Mouse (Mus musculus): ENCODE data around the gene Eef1akmt3. TPM values are rescaled to one million over a fixed set of nuclear protein-coding genes. Genes with fewer than 3 reads are reported as not detected.
A peak's percentile ranks its signal among the peaks of the same experiment; 100 is the strongest.

The Eef1akmt3 gene
- 0.29 and 0.36 TPM in 2 replicates for polyA plus RNA-seq (2015; fragmentation: Nextera tagmentation; extraction: Ambion mirVana)

GRCm38 (mm10) chr10:127041274-127041766 is at the start of gene Eef1akmt3, which contains the start of gene Mettl1:
Eef1akmt3 (minus strand) TSS chr10:127041513.
Mettl1 (plus strand) TSS chr10:127041414.
- Histone ChIP-seq H3K4me3 (ENCODE audit: low read length) (peak within 1 kb of the TSS; percentile 90), H3K4me1 (replicated peaks; ENCODE audit: control insufficient read depth, insufficient read depth, low read length) (peaks cover 10% of the 10 kb centered on the region), H3K9ac (ENCODE audit: low read length) (peak within 1 kb of the TSS; percentile 69), H3K9me3 (ENCODE audit: control insufficient read depth, low read length) (no peaks in the 10 kb centered on the region), H3K36me3 (ENCODE audit: control insufficient read depth, insufficient read depth, low read length) (peaks cover 1% of the 10 kb centered on the region; the same call in 1 of the 2 replicates), H3K4me2 (ENCODE audit: low read depth, low read length) (peak within 1 kb of the TSS; percentile 84), H3K27ac (ENCODE audit: low read length) (peak within 1 kb of the TSS; percentile 62; the same call in 1 of the 2 replicates), H3K27me3 (ENCODE audit: control insufficient read depth, insufficient read depth, low read depth, low read length) (no peaks in the 10 kb centered on the region; the same call in 1 of the 2 replicates)
- ATAC-seq (ENCODE audit: low read depth): peak; percentile 70
- under 1% methylated on average over 28 of the region's 28 CpGs for WGBS

- peak overlapping the region; percentile 53 for H3K4me2 ChIP-seq (ENCODE audit: low read depth, low read length)
- H3K9ac ChIP-seq (ENCODE audit: low read length): peak overlapping the region; percentile 0; the same call in 1 of the 2 replicates
- peaks cover 40% of the 10 kb centered on the region for H3K27me3 ChIP-seq (ENCODE audit: control insufficient read depth, insufficient read depth, low read depth, low read length)
- no peak overlapping the region for H3K27ac ChIP-seq (ENCODE audit: low read length)
- no peaks in the 10 kb centered on the region for H3K36me3 ChIP-seq (ENCODE audit: control insufficient read depth, insufficient read depth, low read length)
- 9% methylated on average over 57 of the region's 57 CpGs for WGBS
- peak overlapping the region; percentile 17 for H3K4me3 ChIP-seq (ENCODE audit: low read length)
- H3K4me1 ChIP-seq (replicated peaks; ENCODE audit: control insufficient read depth, insufficient read depth, low read length): peaks cover 31% of the 10 kb centered on the region
- ATAC-seq (ENCODE audit: low read depth): 0 out of 2 replicates have a peak, but pooled peaks have one; percentile 3
- no peaks in the 10 kb centered on the region for H3K9me3 ChIP-seq (ENCODE audit: control insufficient read depth, low read length)
Measured at GRCm38 (mm10) chr10:127090560-127091411, 49.5 kb upstream of the Eef1akmt3 start.

GRCm38 (mm10) chr10:127085633-127086032 is 44.3 kb upstream of the Eef1akmt3 start:
- WGBS: 63% methylated on average over 6 of the region's 6 CpGs
- Histone ChIP-seq H3K27ac (ENCODE audit: low read length) (no peak overlapping the region), H3K36me3 (ENCODE audit: control insufficient read depth, insufficient read depth, low read length) (no peaks in the 10 kb centered on the region), H3K27me3 (ENCODE audit: control insufficient read depth, insufficient read depth, low read depth, low read length) (peaks cover 54% of the 10 kb centered on the region), H3K9ac (ENCODE audit: low read length) (no peak overlapping the region), H3K4me2 (ENCODE audit: low read depth, low read length) (no peak overlapping the region), H3K4me1 (replicated peaks; ENCODE audit: control insufficient read depth, insufficient read depth, low read length) (peaks cover 8% of the 10 kb centered on the region), H3K4me3 (ENCODE audit: low read length) (no peak overlapping the region), H3K9me3 (ENCODE audit: control insufficient read depth, low read length) (no peaks in the 10 kb centered on the region)
- no peak for ATAC-seq (ENCODE audit: low read depth)

GRCm38 (mm10) chr10:127085052-127085451 is 43.7 kb upstream of the Eef1akmt3 start:
- H3K4me3 ChIP-seq (ENCODE audit: low read length): no peak overlapping the region
- no peaks in the 10 kb centered on the region for H3K9me3 ChIP-seq (ENCODE audit: control insufficient read depth, low read length)
- no peak overlapping the region for H3K4me2 ChIP-seq (ENCODE audit: low read depth, low read length)
- no peak for ATAC-seq (ENCODE audit: low read depth)
- WGBS: 70% methylated on average over 9 of the region's 9 CpGs
- H3K27ac ChIP-seq (ENCODE audit: low read length): no peak overlapping the region
- H3K9ac ChIP-seq (ENCODE audit: low read length): no peak overlapping the region
- H3K27me3 ChIP-seq (ENCODE audit: control insufficient read depth, insufficient read depth, low read depth, low read length): peaks cover 54% of the 10 kb centered on the region
- H3K36me3 ChIP-seq (ENCODE audit: control insufficient read depth, insufficient read depth, low read length): no peaks in the 10 kb centered on the region
- peaks cover 9% of the 10 kb centered on the region for H3K4me1 ChIP-seq (replicated peaks; ENCODE audit: control insufficient read depth, insufficient read depth, low read length)

GRCm38 (mm10) chr10:127083915-127084306 is 42.6 kb upstream of the Eef1akmt3 start:
- WGBS: 35% methylated on average over 5 of the region's 5 CpGs
- no peaks in the 10 kb centered on the region for H3K9me3 ChIP-seq (ENCODE audit: control insufficient read depth, low read length)
- no peaks in the 10 kb centered on the region for H3K36me3 ChIP-seq (ENCODE audit: control insufficient read depth, insufficient read depth, low read length)
- no peak overlapping the region for H3K9ac ChIP-seq (ENCODE audit: low read length)
- no peak overlapping the region for H3K4me2 ChIP-seq (ENCODE audit: low read depth, low read length)
- no peak overlapping the region for H3K27ac ChIP-seq (ENCODE audit: low read length)
- ATAC-seq (ENCODE audit: low read depth): no peak
- H3K4me3 ChIP-seq (ENCODE audit: low read length): no peak overlapping the region
- peaks cover 55% of the 10 kb centered on the region for H3K27me3 ChIP-seq (ENCODE audit: control insufficient read depth, insufficient read depth, low read depth, low read length)
- H3K4me1 ChIP-seq (replicated peaks; ENCODE audit: control insufficient read depth, insufficient read depth, low read length): peaks cover 19% of the 10 kb centered on the region

- H3K9ac ChIP-seq (ENCODE audit: low read length): no peak overlapping the region
- WGBS: 24% methylated on average over 8 of the region's 8 CpGs
- H3K27ac ChIP-seq (ENCODE audit: low read length): no peak overlapping the region
- H3K36me3 ChIP-seq (ENCODE audit: control insufficient read depth, insufficient read depth, low read length): no peaks in the 10 kb centered on the region
- H3K4me1 ChIP-seq (replicated peaks; ENCODE audit: control insufficient read depth, insufficient read depth, low read length): peaks cover 19% of the 10 kb centered on the region
- H3K27me3 ChIP-seq (ENCODE audit: control insufficient read depth, insufficient read depth, low read depth, low read length): peaks cover 60% of the 10 kb centered on the region
- H3K4me3 ChIP-seq (ENCODE audit: low read length): no peak overlapping the region
- no peak overlapping the region for H3K4me2 ChIP-seq (ENCODE audit: low read depth, low read length)
- H3K9me3 ChIP-seq (ENCODE audit: control insufficient read depth, low read length): no peaks in the 10 kb centered on the region
- ATAC-seq (ENCODE audit: low read depth): no peak
Measured at GRCm38 (mm10) chr10:127083292-127083914, 42.1 kb upstream of the Eef1akmt3 start.

GRCm38 (mm10) chr10:127081996-127082620 is 40.8 kb upstream of the Eef1akmt3 start:
- no peaks in the 10 kb centered on the region for H3K9me3 ChIP-seq (ENCODE audit: control insufficient read depth, low read length)
- H3K27me3 ChIP-seq (ENCODE audit: control insufficient read depth, insufficient read depth, low read depth, low read length): peaks cover 65% of the 10 kb centered on the region
- no peaks in the 10 kb centered on the region for H3K36me3 ChIP-seq (ENCODE audit: control insufficient read depth, insufficient read depth, low read length)
- 28% methylated on average over 8 of the region's 8 CpGs for WGBS
- no peak overlapping the region for H3K4me3 ChIP-seq (ENCODE audit: low read length)
- peaks cover 19% of the 10 kb centered on the region for H3K4me1 ChIP-seq (replicated peaks; ENCODE audit: control insufficient read depth, insufficient read depth, low read length)
- H3K27ac ChIP-seq (ENCODE audit: low read length): no peak overlapping the region
- ATAC-seq (ENCODE audit: low read depth): no peak
- no peak overlapping the region for H3K9ac ChIP-seq (ENCODE audit: low read length)
- no peak overlapping the region for H3K4me2 ChIP-seq (ENCODE audit: low read depth, low read length)

- no peaks in the 10 kb centered on the region for H3K9me3 ChIP-seq (ENCODE audit: control insufficient read depth, low read length)
- no peaks in the 10 kb centered on the region for H3K36me3 ChIP-seq (ENCODE audit: control insufficient read depth, insufficient read depth, low read length)
- H3K4me3 ChIP-seq (ENCODE audit: low read length): peak overlapping the region; percentile 35
- H3K4me2 ChIP-seq (ENCODE audit: low read depth, low read length): peak overlapping the region; percentile 55
- WGBS: 5% methylated on average over 48 of the region's 48 CpGs
- no peak overlapping the region for H3K27ac ChIP-seq (ENCODE audit: low read length)
- peaks cover 19% of the 10 kb centered on the region for H3K4me1 ChIP-seq (replicated peaks; ENCODE audit: control insufficient read depth, insufficient read depth, low read length)
- peaks cover 72% of the 10 kb centered on the region for H3K27me3 ChIP-seq (ENCODE audit: control insufficient read depth, insufficient read depth, low read depth, low read length)
- 0 out of 2 replicates have a peak, but pooled peaks have one; percentile 6 for ATAC-seq (ENCODE audit: low read depth)
- H3K9ac ChIP-seq (ENCODE audit: low read length): 0 out of 2 replicates have a peak overlapping the region, but pooled peaks have one; percentile 32
Measured at GRCm38 (mm10) chr10:127080901-127081780, 39.8 kb upstream of the Eef1akmt3 start.

Measured in lung, embryonic 16.5 days (tissue).